Mouse (Mus musculus): ENCODE measurements around the gene Rapgef1.

GRCm38 (mm10) chr2:29655433-29655832 lies 35.9 kb downstream of the Rapgef1 start:
- TF ChIP-seq POLR2A (IDR thresholded peaks at IDR 0.05; ENCODE audit: borderline replicate concordance, control insufficient read depth, low read depth, low read length) (no peak), CTCF (IDR thresholded peaks at IDR 0.05; ENCODE audit: control insufficient read depth, insufficient read depth, low read length) (no peak)
